Mouse (Mus musculus) forebrain, embryonic 11.5 days (tissue): ENCODE data around the gene Fam193b. TPM values are rescaled to one million over a fixed set of nuclear protein-coding genes. Genes with fewer than 3 reads are reported as not detected.

ENCODE experiments used
- ATAC-seq: fragments of 200-750 bp; cut with Nextera tagmentation; replicated peaks from 2 replicates; pipeline ENCODE4 v1.8.0; 2017; ENCODE audit warnings: moderate TSS enrichment; ENCODE audit not compliant: low FRiP score
- DNase-seq: peaks from one replicate; pipeline ENCODE4 v3.0.0-alpha.2; 2017; ENCODE audit warnings: low spot score
- H3K27ac ChIP-seq: fragments of 300-500 bp; sonication (generic); 2 replicates; pipeline ENCODE4 v1.5.1; 2014; ENCODE audit warnings: low read depth, low read length
- H3K27me3 ChIP-seq: fragments of 300-500 bp; sonication (generic); 2 replicates; pipeline ENCODE4 v1.6.1; 2014; ENCODE audit warnings: mild to moderate bottlenecking, low read length, mixed read lengths; ENCODE audit not compliant: control insufficient read depth, insufficient read depth
- H3K36me3 ChIP-seq: fragments of 300-500 bp; sonication (generic); 2 replicates; pipeline ENCODE4 v1.6.1; 2014; ENCODE audit warnings: mild to moderate bottlenecking, low read length, moderate library complexity, mixed read lengths; ENCODE audit not compliant: control insufficient read depth, insufficient read depth
- H3K4me1 ChIP-seq: fragments of 300-500 bp; sonication (generic); replicated peaks from 2 replicates; pipeline ENCODE4 v1.6.1; 2014; ENCODE audit warnings: low read length, mixed read lengths; ENCODE audit not compliant: control insufficient read depth, insufficient read depth
- H3K4me2 ChIP-seq: fragments of 300-500 bp; sonication (generic); 2 replicates; pipeline ENCODE4 v1.6.1; 2014; ENCODE audit warnings: low read depth, mild to moderate bottlenecking, low read length, moderate library complexity, mixed read lengths; ENCODE audit not compliant: severe bottlenecking
- H3K4me3 ChIP-seq: fragments of 300-500 bp; sonication (generic); 2 replicates; pipeline ENCODE4 v1.5.1; 2014; ENCODE audit warnings: low read depth, low read length
- H3K9ac ChIP-seq: fragments of 300-500 bp; sonication (generic); 2 replicates; pipeline ENCODE4 v1.6.1; 2014; ENCODE audit warnings: low read length
- H3K9me3 ChIP-seq: fragments of 300-500 bp; sonication (generic); 2 replicates; pipeline ENCODE4 v1.6.1; 2016; ENCODE audit warnings: low read length, mixed read lengths; ENCODE audit not compliant: control insufficient read depth
- WGBS: fragments of 180-500 bp; shearing (Covaris S2); extraction: QIAGEN DNeasy Blood & Tissue Kit; methylation state at CpG from one replicate; pipeline ENCODE4 v1.1.7; 2014; 5-methylcytosine and 5-hydroxymethylcytosine counted together
- polyA plus RNA-seq: library from polyadenylated mRNA; unstranded; fragments of >200 nt; fragmentation: Nextera tagmentation; extraction: Ambion mirVana; gene quantifications from 2 replicates; pipeline ENCODE4 v1.2.1, GENCODE M21; 2014

Gene Fam193b
- polyA plus RNA-seq, 1 experiment from 2014 or later, result 55.8 TPM

- no peak overlapping the region for H3K4me2 ChIP-seq
- no peak overlapping the region for H3K4me3 ChIP-seq
- H3K27me3 ChIP-seq, result no peaks in the 10 kb centered on the region
- H3K4me1 ChIP-seq, result no peaks in the 10 kb centered on the region
- no peak for DNase-seq
- 85% methylated on average over 18 of the region's 18 CpGs for WGBS
- no peak overlapping the region for H3K9ac ChIP-seq
- peaks cover 7% of the 10 kb centered on the region for H3K36me3 ChIP-seq
- H3K27ac ChIP-seq, result no peak overlapping the region
- no peaks in the 10 kb centered on the region for H3K9me3 ChIP-seq
- no peak for ATAC-seq
Observed at GRCm38 (mm10) chr13:55527834-55528772, 42.8 kb downstream of the Fam193b start.

- no peak overlapping the region for H3K4me2 ChIP-seq
- DNase-seq (no peak), ATAC-seq (no peak)
- H3K9me3 ChIP-seq, result no peaks in the 10 kb centered on the region
- WGBS, result 92% methylated on average over 16 of the region's 16 CpGs
- H3K27me3 ChIP-seq, result no peaks in the 10 kb centered on the region
- no peaks in the 10 kb centered on the region for H3K4me1 ChIP-seq
- H3K9ac ChIP-seq, result no peak overlapping the region
- no peak overlapping the region for H3K4me3 ChIP-seq
- peaks cover 7% of the 10 kb centered on the region for H3K36me3 ChIP-seq
- H3K27ac ChIP-seq, result no peak overlapping the region
Observed at GRCm38 (mm10) chr13:55527212-55527611, 43.7 kb downstream of the Fam193b start.

GRCm38 (mm10) chr13:55525733-55526553 lies 45.0 kb downstream of the Fam193b start:
- Histone ChIP-seq H3K4me1 (no peaks in the 10 kb centered on the region), H3K36me3 (peaks cover 4% of the 10 kb centered on the region), H3K27ac (no peak overlapping the region), H3K9ac (no peak overlapping the region), H3K27me3 (no peaks in the 10 kb centered on the region), H3K4me3 (no peak overlapping the region), H3K9me3 (no peaks in the 10 kb centered on the region), H3K4me2 (no peak overlapping the region)
- DNase-seq (no peak), ATAC-seq (no peak)
- 82% methylated on average over 16 of the region's 16 CpGs for WGBS

- Histone ChIP-seq H3K27me3 (no peaks in the 10 kb centered on the region), H3K36me3 (no peaks in the 10 kb centered on the region), H3K4me2 (no peak overlapping the region), H3K9me3 (no peaks in the 10 kb centered on the region), H3K4me1 (no peaks in the 10 kb centered on the region), H3K27ac (no peak overlapping the region), H3K4me3 (no peak overlapping the region), H3K9ac (no peak overlapping the region)
- ATAC-seq, result no peak
- 89% methylated on average over 23 of the region's 23 CpGs for WGBS
- DNase-seq, result no peak
Observed at GRCm38 (mm10) chr13:55523951-55524600, 46.8 kb downstream of the Fam193b start.

GRCm38 (mm10) chr13:55523278-55523677 lies 47.6 kb downstream of the Fam193b start:
- no peak overlapping the region for H3K9ac ChIP-seq
- H3K36me3 ChIP-seq, result no peaks in the 10 kb centered on the region
- H3K4me2 ChIP-seq, result no peak overlapping the region
- H3K4me1 ChIP-seq, result no peaks in the 10 kb centered on the region
- ATAC-seq (no peak), DNase-seq (no peak)
- H3K27me3 ChIP-seq, result no peaks in the 10 kb centered on the region
- no peak overlapping the region for H3K4me3 ChIP-seq
- 62% methylated on average over 17 of the region's 17 CpGs for WGBS
- no peaks in the 10 kb centered on the region for H3K9me3 ChIP-seq
- H3K27ac ChIP-seq, result no peak overlapping the region

- no peak for ATAC-seq
- Histone ChIP-seq H3K9ac (no peak overlapping the region), H3K9me3 (no peaks in the 10 kb centered on the region), H3K4me1 (no peaks in the 10 kb centered on the region), H3K4me2 (no peak overlapping the region), H3K4me3 (no peak overlapping the region), H3K27me3 (no peaks in the 10 kb centered on the region), H3K36me3 (no peaks in the 10 kb centered on the region), H3K27ac (no peak overlapping the region)
- WGBS, result 63% methylated on average over 8 of the region's 8 CpGs
- DNase-seq, result no peak
Observed at GRCm38 (mm10) chr13:55522730-55523129, 48.2 kb downstream of the Fam193b start.

GRCm38 (mm10) chr13:55519606-55520005 lies 51.3 kb downstream of the Fam193b start:
- WGBS, result 80% methylated on average over 4 of the region's 4 CpGs

GRCm38 (mm10) chr13:55516955-55517354 lies 54.0 kb downstream of the Fam193b start:
- Histone ChIP-seq H3K4me2 (no peak overlapping the region), H3K36me3 (no peaks in the 10 kb centered on the region), H3K9me3 (no peaks in the 10 kb centered on the region), H3K4me1 (peaks cover 6% of the 10 kb centered on the region), H3K27me3 (no peaks in the 10 kb centered on the region), H3K27ac (no peak overlapping the region), H3K4me3 (no peak overlapping the region), H3K9ac (no peak overlapping the region)
- WGBS, result 8% methylated on average over 5 of the region's 5 CpGs
- no peak for ATAC-seq
- peak; percentile 95 for DNase-seq

More at GRCm38 (mm10) chr13:55519606-55520005, 51.3 kb downstream of the Fam193b start:
- Histone ChIP-seq H3K9ac (no peak overlapping the region), H3K9me3 (no peaks in the 10 kb centered on the region), H3K4me2 (no peak overlapping the region), H3K27ac (no peak overlapping the region), H3K4me3 (no peak overlapping the region), H3K36me3 (no peaks in the 10 kb centered on the region), H3K27me3 (no peaks in the 10 kb centered on the region), H3K4me1 (no peaks in the 10 kb centered on the region)
- DNase-seq (no peak), ATAC-seq (no peak)
